Mouse (Mus musculus) bone marrow, adult 2 months (tissue): Measurements from ENCODE around the gene Serinc2.

ENCODE experiments used
- CTCF ChIP-seq: fragments of 200-500 bp; IDR thresholded peaks from 2 replicates; pipeline ENCODE4 v1.5.1; 2011; ENCODE audit warnings: low read length, control low read depth; ENCODE audit not compliant: control insufficient read depth, insufficient read depth
- POLR2A ChIP-seq: fragments of 200-500 bp; IDR thresholded peaks from 2 replicates; pipeline ENCODE4 v1.6.1; 2011; ENCODE audit warnings: low read depth, mild to moderate bottlenecking, control low read depth, low read length, borderline replicate concordance; ENCODE audit not compliant: control insufficient read depth

DNA sequence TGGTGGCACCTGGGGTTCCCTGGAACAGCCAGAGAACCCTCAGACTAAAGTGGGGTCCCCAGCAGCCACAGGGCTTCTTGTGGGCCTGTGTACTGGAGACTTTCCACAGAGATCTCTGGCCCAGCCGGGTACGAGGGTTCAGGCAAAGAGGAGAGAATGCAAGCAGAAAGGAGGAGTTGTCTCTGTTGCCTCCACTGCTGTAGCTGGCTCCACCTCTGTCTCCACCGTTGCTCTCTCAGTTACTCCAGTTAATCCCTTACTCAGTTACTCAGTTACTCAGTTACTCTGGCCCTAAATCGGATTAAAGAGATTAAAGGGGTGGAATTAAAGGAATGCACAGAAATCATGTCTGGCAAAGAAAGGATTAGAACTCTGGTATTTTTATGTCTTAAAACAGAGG is 56.8 kb downstream of the Serinc2 start, which contains the start of gene Gm853:
- TF ChIP-seq CTCF (no peak), POLR2A (no peak)
